Mouse (Mus musculus) kidney, embryonic 14.5 days (tissue): ENCODE measurements around the gene Rapgef1. TPM values are rescaled to one million over a fixed set of nuclear protein-coding genes. Genes with fewer than 3 reads are reported as not detected.

ENCODE experiments used
- ATAC-seq: fragments of 200-750 bp; cut with Nextera tagmentation; 2 replicates; pipeline ENCODE4 v1.8.0; 2017; ENCODE audit warnings: moderate number of reproducible peaks, mild to moderate bottlenecking, moderate TSS enrichment, moderate library complexity; ENCODE audit not compliant: low FRiP score, low TSS enrichment
- H3K27ac ChIP-seq: fragments of 300-500 bp; sonication (generic); 2 replicates; pipeline ENCODE4 v1.5.1; 2014; ENCODE audit warnings: low read depth, mild to moderate bottlenecking, low read length, moderate library complexity, mixed read lengths
- H3K27me3 ChIP-seq: fragments of 300-500 bp; sonication (generic); 2 replicates; pipeline ENCODE4 v1.6.1; 2014; ENCODE audit warnings: mild to moderate bottlenecking, low read length; ENCODE audit not compliant: control insufficient read depth, insufficient read depth
- H3K36me3 ChIP-seq: fragments of 300-500 bp; sonication (generic); 2 replicates; pipeline ENCODE4 v1.6.1; 2014; ENCODE audit warnings: low read length, mixed read lengths; ENCODE audit not compliant: control insufficient read depth, insufficient read depth
- H3K4me1 ChIP-seq: fragments of 300-500 bp; sonication (generic); 2 replicates; pipeline ENCODE4 v1.6.1; 2014; ENCODE audit warnings: low read length, mixed read lengths; ENCODE audit not compliant: control insufficient read depth, insufficient read depth
- H3K4me2 ChIP-seq: fragments of 300-500 bp; sonication (generic); replicated peaks from 2 replicates; pipeline ENCODE4 v1.6.1; 2014; ENCODE audit warnings: low read depth, mild to moderate bottlenecking, low read length
- H3K4me3 ChIP-seq: fragments of 300-500 bp; sonication (generic); 2 replicates; pipeline ENCODE4 v1.5.1; 2014; ENCODE audit warnings: mild to moderate bottlenecking, low read length
- H3K9ac ChIP-seq: fragments of 300-500 bp; sonication (generic); 2 replicates; pipeline ENCODE4 v1.6.1; 2014; ENCODE audit warnings: low read depth, mild to moderate bottlenecking, low read length, moderate library complexity
- H3K9me3 ChIP-seq: fragments of 300-500 bp; sonication (generic); 2 replicates; pipeline ENCODE4 v1.6.1; 2016; ENCODE audit warnings: low read length; ENCODE audit not compliant: control insufficient read depth
- WGBS: fragments of 180-500 bp; shearing (Covaris S2); extraction: QIAGEN DNeasy Blood & Tissue Kit; methylation state at CpG from one replicate; pipeline ENCODE4 v1.1.7; 2014; 5-methylcytosine and 5-hydroxymethylcytosine counted together
- polyA plus RNA-seq: library from polyadenylated mRNA; unstranded; fragments of >200 nt; fragmentation: Nextera tagmentation; extraction: Ambion mirVana; gene quantifications from 2 replicates; pipeline ENCODE4 v1.2.1, GENCODE M21; 2014

Rapgef1 gene
- polyA plus RNA-seq, 1 experiment from 2014 or later: 16.6 TPM

- 75% methylated on average over 10 of the region's 10 CpGs for WGBS
- H3K9ac ChIP-seq: no peak overlapping the region; the same call in 1 of the 2 replicates
These were observed 1.6 kb downstream of the Rapgef1 start for GRCm38 (mm10) chr2:29621163-29621562.

GRCm38 (mm10) chr2:29621636-29622035 is 2.1 kb downstream of the Rapgef1 start:
- no peaks in the 10 kb centered on the region for H3K36me3 ChIP-seq
- H3K9me3 ChIP-seq: no peaks in the 10 kb centered on the region
- H3K4me2 ChIP-seq: no peak overlapping the region
- no peaks in the 10 kb centered on the region for H3K27me3 ChIP-seq
- ATAC-seq: no peak
- no peak overlapping the region for H3K4me3 ChIP-seq
- H3K27ac ChIP-seq: no peak overlapping the region
- WGBS: 79% methylated on average over 3 of the region's 3 CpGs
- no peak overlapping the region for H3K9ac ChIP-seq
- peaks cover 15% of the 10 kb centered on the region for H3K4me1 ChIP-seq

More at GRCm38 (mm10) chr2:29621163-29621562, 1.6 kb downstream of the Rapgef1 start:
- Histone ChIP-seq H3K36me3 (no peaks in the 10 kb centered on the region), H3K27ac (no peak overlapping the region), H3K27me3 (no peaks in the 10 kb centered on the region), H3K4me1 (peaks cover 15% of the 10 kb centered on the region), H3K4me2 (peak overlapping the region; percentile 77; the same call in 1 of the 2 replicates), H3K4me3 (peak overlapping the region; percentile 70; the same call in 1 of the 2 replicates), H3K9me3 (no peaks in the 10 kb centered on the region)
- ATAC-seq: no peak

- Histone ChIP-seq H3K27ac (no peak overlapping the region), H3K4me2 (no peak overlapping the region), H3K9ac (no peak overlapping the region), H3K9me3 (no peaks in the 10 kb centered on the region), H3K4me3 (no peak overlapping the region), H3K4me1 (peaks cover 15% of the 10 kb centered on the region), H3K27me3 (no peaks in the 10 kb centered on the region), H3K36me3 (no peaks in the 10 kb centered on the region)
- ATAC-seq: no peak
- WGBS: 78% methylated on average over 10 of the region's 10 CpGs
These were observed 2.8 kb downstream of the Rapgef1 start for GRCm38 (mm10) chr2:29622126-29623005.

GRCm38 (mm10) chr2:29623247-29624090 is 3.9 kb downstream of the Rapgef1 start:
- Histone ChIP-seq H3K9ac (no peak overlapping the region), H3K4me1 (peaks cover 15% of the 10 kb centered on the region), H3K27ac (no peak overlapping the region), H3K27me3 (no peaks in the 10 kb centered on the region), H3K4me3 (no peak overlapping the region), H3K4me2 (no peak overlapping the region), H3K9me3 (no peaks in the 10 kb centered on the region), H3K36me3 (no peaks in the 10 kb centered on the region)
- WGBS: 56% methylated on average over 9 of the region's 9 CpGs
- ATAC-seq: no peak

GRCm38 (mm10) chr2:29624091-29624608 is 4.6 kb downstream of the Rapgef1 start:
- Histone ChIP-seq H3K4me3 (no peak overlapping the region), H3K4me1 (peaks cover 15% of the 10 kb centered on the region), H3K27ac (no peak overlapping the region), H3K9ac (no peak overlapping the region), H3K9me3 (no peaks in the 10 kb centered on the region), H3K27me3 (no peaks in the 10 kb centered on the region), H3K4me2 (no peak overlapping the region), H3K36me3 (no peaks in the 10 kb centered on the region)
- ATAC-seq: no peak
- WGBS: 83% methylated on average over 4 of the region's 4 CpGs

GRCm38 (mm10) chr2:29624739-29625138 is 5.2 kb downstream of the Rapgef1 start:
- Histone ChIP-seq H3K9me3 (no peaks in the 10 kb centered on the region), H3K4me1 (peaks cover 15% of the 10 kb centered on the region), H3K27ac (no peak overlapping the region), H3K4me3 (no peak overlapping the region), H3K27me3 (no peaks in the 10 kb centered on the region), H3K9ac (no peak overlapping the region), H3K4me2 (no peak overlapping the region), H3K36me3 (no peaks in the 10 kb centered on the region)
- WGBS: 78% methylated on average over 5 of the region's 5 CpGs
- no peak for ATAC-seq

GRCm38 (mm10) chr2:29625573-29626200 is 6.2 kb downstream of the Rapgef1 start:
- H3K27ac ChIP-seq: no peak overlapping the region
- ATAC-seq: no peak
- H3K9ac ChIP-seq: no peak overlapping the region
- no peak overlapping the region for H3K4me3 ChIP-seq
- 91% methylated on average over 8 of the region's 8 CpGs for WGBS
- H3K4me2 ChIP-seq: no peak overlapping the region
- H3K27me3 ChIP-seq: no peaks in the 10 kb centered on the region
- H3K4me1 ChIP-seq: peaks cover 14% of the 10 kb centered on the region
- no peaks in the 10 kb centered on the region for H3K9me3 ChIP-seq
- H3K36me3 ChIP-seq: no peaks in the 10 kb centered on the region

GRCm38 (mm10) chr2:29627337-29627736 is 7.8 kb downstream of the Rapgef1 start:
- no peak overlapping the region for H3K9ac ChIP-seq
- no peak overlapping the region for H3K4me3 ChIP-seq
- no peak overlapping the region for H3K4me2 ChIP-seq
- 0 out of 2 replicates have a peak, but pooled peaks cover 3% of the 10 kb centered on the region for H3K4me1 ChIP-seq
- no peaks in the 10 kb centered on the region for H3K36me3 ChIP-seq
- no peaks in the 10 kb centered on the region for H3K27me3 ChIP-seq
- 90% methylated on average over 3 of the region's 3 CpGs for WGBS
- no peak overlapping the region for H3K27ac ChIP-seq
- H3K9me3 ChIP-seq: no peaks in the 10 kb centered on the region
- no peak for ATAC-seq
